ENCODE assay signal across 13 mouse cellular contexts in genomic region chr9:63709266-63709665, GRCm38 (mm10). TPM values are rescaled to one million over a fixed set of nuclear protein-coding genes. Genes with fewer than 3 reads are reported as not detected.
A peak's percentile ranks its signal among the peaks of the same experiment; 100 is the strongest.
DNase-seq lines count a peak whose midpoint lies in the region; ATAC-seq and TF ChIP-seq lines count a peak whose summit lies in the region.
"Had no signal": no experiment of that assay in that cellular context is flagged by ENCODE, and none has a peak within 500 bp of the region (broad histone marks: within the 10 kb centered on the region; RNA-seq: fewer than 3 reads in every experiment).

No protein-coding gene starts in this region.

- TF ChIP-seq POLR2A in kidney, adult 2 months (IDR thresholded peaks at IDR 0.05; ENCODE audit: low read depth, low read length): no peak
- TF ChIP-seq POLR2A in MEL (IDR thresholded peaks at IDR 0.05; ENCODE audit: control insufficient read depth in 1 of 2, insufficient read depth in 1 of 2, low read depth in 1 of 2, low read length in 2 of 2, poor library complexity in 1 of 2): no peak
- TF ChIP-seq POLR2A in small intestine, adult 2 months (IDR thresholded peaks at IDR 0.05; ENCODE audit: low read depth, low read length): no peak

- no peak overlapping the region for H3K27ac ChIP-seq in kidney, adult 2 months (ENCODE audit: insufficient read depth, low read depth, low read length)
- no peak overlapping the region for H3K27ac ChIP-seq in kidney, embryonic 16.5 days (ENCODE audit: low read length)
- no peak overlapping the region for H3K27ac ChIP-seq in midbrain, postnatal 0 days (ENCODE audit: low read depth, low read length)
- H3K27ac ChIP-seq in midbrain, embryonic 15.5 days: no peak overlapping the region
- H3K27ac ChIP-seq in MEL (ENCODE audit: control insufficient read depth, low read depth, low read length): no peak overlapping the region
- H3K27ac ChIP-seq in small intestine, adult 2 months (ENCODE audit: insufficient read depth, low read depth, low read length): no peak overlapping the region
- H3K27ac ChIP-seq: heart, embryonic 15.5 days; hindbrain, embryonic 14.5 days; lung, embryonic 15.5 days had no signal

- no peak overlapping the region for H3K4me3 ChIP-seq in kidney, adult 2 months (ENCODE audit: insufficient read depth, low read depth, low read length)
- H3K4me3 ChIP-seq in kidney, embryonic 16.5 days (ENCODE audit: low read length): no peak overlapping the region
- no peak overlapping the region for H3K4me3 ChIP-seq in midbrain, postnatal 0 days (ENCODE audit: low read depth, low read length)
- H3K4me3 ChIP-seq in midbrain, embryonic 15.5 days: no peak overlapping the region
- H3K4me3 ChIP-seq in MEL (ENCODE audit: control insufficient read depth in 1 of 2, insufficient read depth in 1 of 2, low read depth in 2 of 2, low read length in 2 of 2): no peak overlapping the region
- no peak overlapping the region for H3K4me3 ChIP-seq in small intestine, adult 2 months (ENCODE audit: low read depth, low read length)
- H3K4me3 ChIP-seq: heart, embryonic 15.5 days; lung, embryonic 15.5 days had no signal

- TF ChIP-seq EP300 in MEL (IDR thresholded peaks at IDR 0.05; ENCODE audit: low read depth in 1 of 2, low read length in 2 of 2): no peak

- H3K4me2 ChIP-seq in kidney, embryonic 16.5 days (replicated peaks; ENCODE audit: low read depth, low read length): no peak overlapping the region
- no peak overlapping the region for H3K4me2 ChIP-seq in midbrain, postnatal 0 days (ENCODE audit: low read depth, low read length, poor library complexity, severe bottlenecking)
- no peak overlapping the region for H3K4me2 ChIP-seq in midbrain, embryonic 15.5 days
- H3K4me2 ChIP-seq: heart, embryonic 15.5 days; hindbrain, embryonic 14.5 days; lung, embryonic 15.5 days had no signal

- H3K79me2 ChIP-seq in MEL (ENCODE audit: control insufficient read depth, insufficient read depth, low read length, poor library complexity): no peaks in the 10 kb centered on the region

- peaks cover 7% of the 10 kb centered on the region; the same call in 1 of the 2 replicates for H3K9me3 ChIP-seq in kidney, embryonic 16.5 days (ENCODE audit: low read length)
- H3K9me3 ChIP-seq in midbrain, postnatal 0 days (ENCODE audit: low read length): no peaks in the 10 kb centered on the region
- no peaks in the 10 kb centered on the region for H3K9me3 ChIP-seq in midbrain, embryonic 15.5 days
- no peaks in the 10 kb centered on the region for H3K9me3 ChIP-seq in MEL (replicated peaks; ENCODE audit: insufficient read depth, low read length)
- H3K9me3 ChIP-seq: heart, embryonic 15.5 days; lung, embryonic 15.5 days had no signal

- no peak for ATAC-seq in kidney, embryonic 16.5 days (ENCODE audit: low FRiP score, low TSS enrichment)
- ATAC-seq in midbrain, postnatal 0 days (ENCODE audit: low FRiP score): no peak
- ATAC-seq in midbrain, embryonic 15.5 days (replicated peaks): no peak

- TF ChIP-seq CTCF in kidney, adult 2 months (conservative IDR thresholded peaks at IDR 0.05; ENCODE audit: insufficient read depth, insufficient read length, low read depth, low read length): peak; percentile 47
- TF ChIP-seq CTCF in midbrain, postnatal 0 days (IDR thresholded peaks at IDR 0.05): peak; percentile 40
- peak; percentile 52 to 64 (median 55) for TF ChIP-seq CTCF in MEL (IDR thresholded peaks at IDR 0.05 in 2 of 3, conservative IDR thresholded peaks at IDR 0.05 in 1 of 3; ENCODE audit: control insufficient read depth in 1 of 3, insufficient read depth in 1 of 3, low read depth in 2 of 3, low read length in 3 of 3, poor library complexity in 1 of 3, severe bottlenecking in 1 of 3)
- peak; percentile 34; the same call in 1 of the 2 replicates for TF ChIP-seq CTCF in small intestine, adult 2 months (IDR thresholded peaks at IDR 0.05; ENCODE audit: extremely low read depth, insufficient read length, insufficient replicate concordance, low read depth, low read length)

- H3K27me3 ChIP-seq in kidney, adult 2 months (replicated peaks; ENCODE audit: control insufficient read depth, insufficient read depth, low read length): no peaks in the 10 kb centered on the region
- no peaks in the 10 kb centered on the region for H3K27me3 ChIP-seq in kidney, embryonic 16.5 days (ENCODE audit: insufficient read depth, low read length)
- no peaks in the 10 kb centered on the region for H3K27me3 ChIP-seq in midbrain, postnatal 0 days (ENCODE audit: insufficient read depth, low read length)
- no peaks in the 10 kb centered on the region for H3K27me3 ChIP-seq in midbrain, embryonic 15.5 days (replicated peaks)
- no peaks in the 10 kb centered on the region for H3K27me3 ChIP-seq in MEL (ENCODE audit: control insufficient read depth in 1 of 2, insufficient read depth in 2 of 2, low read length in 2 of 2)
- no peaks in the 10 kb centered on the region for H3K27me3 ChIP-seq in small intestine, adult 2 months (ENCODE audit: control insufficient read depth, insufficient read depth, low read length)
- H3K27me3 ChIP-seq: heart, embryonic 15.5 days; lung, embryonic 15.5 days had no signal

- peaks cover 24% of the 10 kb centered on the region for H3K4me1 ChIP-seq in kidney, adult 2 months (ENCODE audit: control insufficient read depth, insufficient read depth, low read length)
- peaks cover 54% of the 10 kb centered on the region for H3K4me1 ChIP-seq in kidney, embryonic 16.5 days (ENCODE audit: insufficient read depth, low read length)
- peaks cover 6% of the 10 kb centered on the region; the same call in 1 of the 2 replicates for H3K4me1 ChIP-seq in midbrain, postnatal 0 days (ENCODE audit: insufficient read depth, low read length)
- H3K4me1 ChIP-seq in midbrain, embryonic 15.5 days: peaks cover 7% of the 10 kb centered on the region
- peaks cover 7 to 16% of the 10 kb centered on the region in 2 experiments for H3K4me1 ChIP-seq in MEL (ENCODE audit: control insufficient read depth in 1 of 2, insufficient read depth in 2 of 2, low read length in 2 of 2)
- peaks cover 20% of the 10 kb centered on the region for H3K4me1 ChIP-seq in small intestine, adult 2 months (ENCODE audit: control insufficient read depth, insufficient read depth, insufficient read length, low read length)

- H3K9ac ChIP-seq in kidney, embryonic 16.5 days (replicated peaks; ENCODE audit: low read length): no peak overlapping the region
- no peak overlapping the region for H3K9ac ChIP-seq in midbrain, postnatal 0 days (replicated peaks; ENCODE audit: low read length, poor library complexity, severe bottlenecking)
- no peak overlapping the region for H3K9ac ChIP-seq in midbrain, embryonic 15.5 days
- no peak overlapping the region for H3K9ac ChIP-seq in MEL (ENCODE audit: control insufficient read depth, low read depth, low read length, poor library complexity, severe bottlenecking)
- H3K9ac ChIP-seq: heart, embryonic 15.5 days; hindbrain, embryonic 14.5 days; lung, embryonic 15.5 days had no signal

- TF ChIP-seq RAD21 in MEL (IDR thresholded peaks at IDR 0.05; ENCODE audit: low read depth, low read length): peak; percentile 55

- no peaks in the 10 kb centered on the region for H3K36me3 ChIP-seq in kidney, adult 2 months (ENCODE audit: control insufficient read depth, insufficient read depth, low read length)
- peaks cover 4% of the 10 kb centered on the region; the same call in 1 of the 2 replicates for H3K36me3 ChIP-seq in kidney, embryonic 16.5 days (ENCODE audit: insufficient read depth, low read length)
- H3K36me3 ChIP-seq in midbrain, postnatal 0 days (ENCODE audit: insufficient read depth, low read length): no peaks in the 10 kb centered on the region
- no peaks in the 10 kb centered on the region for H3K36me3 ChIP-seq in midbrain, embryonic 15.5 days (replicated peaks)
- H3K36me3 ChIP-seq in MEL (ENCODE audit: control insufficient read depth in 1 of 2, insufficient read depth in 2 of 2, low read length in 2 of 2): peaks cover 0 to 7% of the 10 kb centered on the region in 2 experiments; a peak in 2 of 4 replicates
- H3K36me3 ChIP-seq in small intestine, adult 2 months (ENCODE audit: control insufficient read depth, insufficient read depth, low read length): 0 out of 2 replicates have a peak, but pooled peaks cover 5% of the 10 kb centered on the region
- H3K36me3 ChIP-seq: heart, embryonic 15.5 days had no signal

- DNase-seq in kidney, adult 2 months: no peak
- DNase-seq in midbrain, postnatal 0 days (ENCODE audit: low spot score): no peak
- no peak for DNase-seq in MEL (ENCODE audit: low read depth, low spot score)
- DNase-seq in neural tube, embryonic 10.5 days (ENCODE audit: extremely low spot score, low spot score): no peak
- DNase-seq in cerebellum, postnatal 36 days: no peak
- DNase-seq: cerebellum, adult 8-10 months; right cerebral cortex, postnatal 25 days had no signal

TF ChIP-seq in MEL, 35 proteins besides CTCF, POLR2A, EP300 and RAD21:
- TF ChIP-seq GABPA (IDR thresholded peaks at IDR 0.05; ENCODE audit: low read depth, low read length) (no peak), ELF1 (IDR thresholded peaks at IDR 0.05; ENCODE audit: low read depth, low read length) (no peak), CHD1 (IDR thresholded peaks at IDR 0.05; ENCODE audit: low read depth, low read length) (no peak), NRF1 (IDR thresholded peaks at IDR 0.05; ENCODE audit: insufficient read depth, low read depth, low read length, poor library complexity, severe bottlenecking) (no peak), ZC3H11A (IDR thresholded peaks at IDR 0.05; ENCODE audit: low read depth, low read length) (0 out of 2 replicates have a peak, but pooled peaks have one; percentile 11), POLR2AphosphoS2 (IDR thresholded peaks at IDR 0.05; ENCODE audit: low read length) (no peak), USF2 (IDR thresholded peaks at IDR 0.05; ENCODE audit: borderline replicate concordance in 1 of 2, insufficient read depth in 1 of 2, low read depth in 1 of 2, low read length in 2 of 2) (no peak), MAZ (IDR thresholded peaks at IDR 0.05; ENCODE audit: low read depth, low read length) (no peak), BHLHE40 (IDR thresholded peaks at IDR 0.05; ENCODE audit: borderline replicate concordance, low read depth, low read length) (no peak), SMC3 (IDR thresholded peaks at IDR 0.05; ENCODE audit: low read depth, low read length) (peak; percentile 47)

RNA-seq across cellular contexts. Expression of gene Smad3, which starts 48.5 kb away (rescaled TPM):
- 33.5 and 37.0 TPM in 2 replicates for polyA plus RNA-seq in kidney, adult 2 months (2012; rRNA removed)
- polyA plus RNA-seq in kidney, embryonic 16.5 days (2015; fragmentation: Nextera tagmentation; extraction: Ambion mirVana): 27.8 and 27.9 TPM in 2 replicates
- total RNA-seq in midbrain, postnatal 0 days (2014; rRNA removed): 13.2 and 20.6 TPM in 2 replicates
- polyA plus RNA-seq in midbrain, postnatal 0 days (2015; fragmentation: Nextera tagmentation; extraction: Ambion mirVana): 4.0 TPM in 2 replicates
- polyA plus RNA-seq in midbrain, embryonic 15.5 days (2015; fragmentation: Nextera tagmentation; extraction: Ambion mirVana): 7.2 and 9.1 TPM in 2 replicates
- total RNA-seq in MEL (2012; rRNA removed): 7.1 and 7.5 TPM in 2 replicates
- polyA plus RNA-seq in MEL (2012; ENCODE audit: insufficient read depth in 1 of 2, insufficient read length in 2 of 2, low read depth in 1 of 2, low replicate concordance in 2 of 2, missing spikeins in 1 of 2): 10 to 100 TPM in 1 of 2 experiments, not detected in 1; 10.2 TPM
- polyA plus RNA-seq in small intestine, adult 2 months (2012; rRNA removed): 13.9 and 21.6 TPM in 2 replicates
